Mouse (Mus musculus): Measurements from ENCODE around the gene Cd101. TPM values are rescaled to one million over a fixed set of nuclear protein-coding genes. Genes with fewer than 3 reads are reported as not detected.
A peak's percentile ranks its signal among the peaks of the same experiment; 100 is the strongest.

Cd101 gene
- polyA plus RNA-seq (2012; rRNA removed), result 0.08 and 0.14 TPM in 2 replicates

DNA sequence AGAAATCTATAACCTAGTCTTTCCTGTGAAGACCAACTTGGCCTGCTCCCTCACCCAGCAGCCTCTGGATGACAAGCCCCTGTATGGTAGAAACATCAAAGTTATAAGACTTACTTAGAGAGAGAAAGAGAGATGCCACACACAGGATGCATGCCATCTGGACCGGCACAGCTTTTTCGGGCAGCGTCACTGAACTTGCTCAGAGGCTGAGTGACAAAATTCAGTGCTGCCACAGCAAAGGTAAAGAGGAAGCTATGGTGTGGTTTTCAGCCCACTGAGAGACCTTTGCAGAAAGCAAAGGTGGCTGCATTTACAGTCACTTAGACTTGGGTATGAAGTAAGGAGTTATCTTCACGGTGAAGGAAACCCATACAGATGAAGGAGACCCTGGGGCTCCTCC lies at the start of gene Cd101:
Gene Cd101 (minus strand): TSS at position 218 of the 400 bp plus-strand sequence.
- no peak for DNase-seq (ENCODE audit: low read depth)
- TF ChIP-seq POLR2A (IDR thresholded peaks at IDR 0.05; ENCODE audit: borderline replicate concordance, extremely low read depth, insufficient read depth, insufficient read length, poor library complexity, severe bottlenecking) (no peak), CTCF (IDR thresholded peaks at IDR 0.05; ENCODE audit: borderline replicate concordance, extremely low read depth, insufficient read depth, insufficient read length) (no peak)

DNA sequence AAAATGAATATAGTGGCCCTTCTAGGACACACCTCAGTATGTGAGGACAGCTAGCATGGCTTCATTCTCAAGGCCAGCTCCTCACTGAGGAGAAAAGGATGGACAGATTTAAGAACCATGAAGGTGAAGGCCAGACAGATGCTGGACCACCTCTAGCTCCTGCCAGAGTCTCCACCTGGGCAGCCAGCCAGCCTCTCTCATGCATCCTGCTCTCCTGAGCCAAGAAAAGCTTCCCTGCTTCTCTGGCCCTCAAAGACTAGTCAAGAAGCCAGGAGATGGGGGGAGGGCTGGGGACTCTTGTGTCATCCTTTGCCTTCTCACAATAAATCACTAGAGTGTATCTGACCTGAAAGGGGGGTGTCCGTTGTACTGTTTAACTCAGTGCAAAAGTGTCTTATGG lies 49.0 kb upstream of the Cd101 start:
- no peak for TF ChIP-seq CTCF (IDR thresholded peaks at IDR 0.05; ENCODE audit: borderline replicate concordance, extremely low read depth, insufficient read depth, insufficient read length)
- TF ChIP-seq POLR2A (IDR thresholded peaks at IDR 0.05; ENCODE audit: borderline replicate concordance, extremely low read depth, insufficient read depth, insufficient read length, poor library complexity, severe bottlenecking), result no peak
- peak; percentile 32 for DNase-seq (ENCODE audit: low read depth)

- no peak for DNase-seq (ENCODE audit: low read depth)
- TF ChIP-seq POLR2A (IDR thresholded peaks at IDR 0.05; ENCODE audit: borderline replicate concordance, extremely low read depth, insufficient read depth, insufficient read length, poor library complexity, severe bottlenecking), result no peak
- TF ChIP-seq CTCF (IDR thresholded peaks at IDR 0.05; ENCODE audit: borderline replicate concordance, extremely low read depth, insufficient read depth, insufficient read length), result no peak
Observed at GRCm38 (mm10) chr3:101077710-101078100, 48.3 kb upstream of the Cd101 start.

- no peak for DNase-seq (ENCODE audit: low read depth)
- no peak for TF ChIP-seq POLR2A (IDR thresholded peaks at IDR 0.05; ENCODE audit: borderline replicate concordance, extremely low read depth, insufficient read depth, insufficient read length, poor library complexity, severe bottlenecking)
- no peak for TF ChIP-seq CTCF (IDR thresholded peaks at IDR 0.05; ENCODE audit: borderline replicate concordance, extremely low read depth, insufficient read depth, insufficient read length)
Observed at GRCm38 (mm10) chr3:101076966-101077709, 47.8 kb upstream of the Cd101 start.

- no peak for DNase-seq (ENCODE audit: low read depth)
Observed at GRCm38 (mm10) chr3:101075866-101076265, 46.5 kb upstream of the Cd101 start.

GRCm38 (mm10) chr3:101073384-101073783 lies 44.0 kb upstream of the Cd101 start:
- no peak for TF ChIP-seq CTCF (IDR thresholded peaks at IDR 0.05; ENCODE audit: borderline replicate concordance, extremely low read depth, insufficient read depth, insufficient read length)
- TF ChIP-seq POLR2A (IDR thresholded peaks at IDR 0.05; ENCODE audit: borderline replicate concordance, extremely low read depth, insufficient read depth, insufficient read length, poor library complexity, severe bottlenecking), result no peak
- DNase-seq (ENCODE audit: low read depth), result no peak

More at GRCm38 (mm10) chr3:101075866-101076265, 46.5 kb upstream of the Cd101 start:
- no peak for TF ChIP-seq POLR2A (IDR thresholded peaks at IDR 0.05; ENCODE audit: borderline replicate concordance, extremely low read depth, insufficient read depth, insufficient read length, poor library complexity, severe bottlenecking)
- no peak for TF ChIP-seq CTCF (IDR thresholded peaks at IDR 0.05; ENCODE audit: borderline replicate concordance, extremely low read depth, insufficient read depth, insufficient read length)

- DNase-seq (ENCODE audit: low read depth), result peak; percentile 18
- TF ChIP-seq POLR2A (IDR thresholded peaks at IDR 0.05; ENCODE audit: borderline replicate concordance, extremely low read depth, insufficient read depth, insufficient read length, poor library complexity, severe bottlenecking) (no peak), CTCF (IDR thresholded peaks at IDR 0.05; ENCODE audit: borderline replicate concordance, extremely low read depth, insufficient read depth, insufficient read length) (no peak)
Observed at GRCm38 (mm10) chr3:101072506-101073215, 43.3 kb upstream of the Cd101 start.

DNA sequence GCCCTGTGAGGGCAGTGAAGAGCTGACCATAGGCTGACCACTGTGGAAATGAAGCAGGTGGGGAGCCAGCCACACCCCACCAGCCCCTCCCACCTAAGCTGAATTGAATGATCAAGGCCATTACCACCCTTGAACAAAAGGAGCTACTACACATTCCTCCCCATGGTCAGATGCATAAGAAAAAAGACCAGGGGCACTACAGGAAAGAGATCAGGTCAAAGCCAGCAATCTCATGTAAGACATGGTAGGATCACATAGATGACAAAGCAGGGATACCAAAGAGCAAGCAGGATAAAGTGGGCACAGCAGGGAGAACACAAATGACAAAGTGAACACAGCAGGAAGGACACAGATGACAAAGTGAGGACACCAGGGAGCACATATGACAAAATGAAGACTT lies 42.2 kb upstream of the Cd101 start:
- no peak for DNase-seq (ENCODE audit: low read depth)
- TF ChIP-seq POLR2A (IDR thresholded peaks at IDR 0.05; ENCODE audit: borderline replicate concordance, extremely low read depth, insufficient read depth, insufficient read length, poor library complexity, severe bottlenecking) (no peak), CTCF (IDR thresholded peaks at IDR 0.05; ENCODE audit: borderline replicate concordance, extremely low read depth, insufficient read depth, insufficient read length) (no peak)

GRCm38 (mm10) chr3:101070796-101071235 lies 41.5 kb upstream of the Cd101 start:
- DNase-seq (ENCODE audit: low read depth), result peak; percentile 92
- TF ChIP-seq CTCF (IDR thresholded peaks at IDR 0.05; ENCODE audit: borderline replicate concordance, extremely low read depth, insufficient read depth, insufficient read length) (no peak), POLR2A (IDR thresholded peaks at IDR 0.05; ENCODE audit: borderline replicate concordance, extremely low read depth, insufficient read depth, insufficient read length, poor library complexity, severe bottlenecking) (no peak)

- TF ChIP-seq POLR2A (IDR thresholded peaks at IDR 0.05; ENCODE audit: borderline replicate concordance, extremely low read depth, insufficient read depth, insufficient read length, poor library complexity, severe bottlenecking) (no peak), CTCF (IDR thresholded peaks at IDR 0.05; ENCODE audit: borderline replicate concordance, extremely low read depth, insufficient read depth, insufficient read length) (no peak)
- peak; percentile 65 for DNase-seq (ENCODE audit: low read depth)
Observed at GRCm38 (mm10) chr3:101070230-101070795, 41.0 kb upstream of the Cd101 start.

GRCm38 (mm10) chr3:101068701-101069100 lies 39.3 kb upstream of the Cd101 start:
- peak; percentile 95 for DNase-seq (ENCODE audit: low read depth)
- TF ChIP-seq CTCF (IDR thresholded peaks at IDR 0.05; ENCODE audit: borderline replicate concordance, extremely low read depth, insufficient read depth, insufficient read length) (no peak), POLR2A (IDR thresholded peaks at IDR 0.05; ENCODE audit: borderline replicate concordance, extremely low read depth, insufficient read depth, insufficient read length, poor library complexity, severe bottlenecking) (no peak)
